Mouse (Mus musculus) hematopoietic stem cell, adult 5-6 weeks (primary cell): ENCODE results near the gene Srgap2. TPM values are rescaled to one million over a fixed set of nuclear protein-coding genes. Genes with fewer than 3 reads are reported as not detected.

Experiments
- ATAC-seq, 2 experiments: fragments of 125-278 bp in 1 of 2; replicated peaks in 1 of 2; 2 replicates each; pipeline ENCODE4 v1.8.0; 2016 to 2017; ENCODE audit warnings: inconsistent platforms in 2 of 2, mild to moderate bottlenecking in 2 of 2, moderate number of reproducible peaks in 2 of 2, low read depth in 1 of 2, moderate TSS enrichment in 1 of 2; ENCODE audit not compliant: low FRiP score in 2 of 2, poor library complexity in 2 of 2, severe bottlenecking in 2 of 2, insufficient read depth in 1 of 2, low TSS enrichment in 1 of 2
- total RNA-seq: library from RNA; stranded (forward); fragments of 172-1452, 232-1000 nt; gene quantifications from 2 replicates; pipeline ENCODE4 v1.2.3, GENCODE M21; 2017

Srgap2 gene
- total RNA-seq, 1 experiment from 2014 or later = 15.6 TPM

DNA sequence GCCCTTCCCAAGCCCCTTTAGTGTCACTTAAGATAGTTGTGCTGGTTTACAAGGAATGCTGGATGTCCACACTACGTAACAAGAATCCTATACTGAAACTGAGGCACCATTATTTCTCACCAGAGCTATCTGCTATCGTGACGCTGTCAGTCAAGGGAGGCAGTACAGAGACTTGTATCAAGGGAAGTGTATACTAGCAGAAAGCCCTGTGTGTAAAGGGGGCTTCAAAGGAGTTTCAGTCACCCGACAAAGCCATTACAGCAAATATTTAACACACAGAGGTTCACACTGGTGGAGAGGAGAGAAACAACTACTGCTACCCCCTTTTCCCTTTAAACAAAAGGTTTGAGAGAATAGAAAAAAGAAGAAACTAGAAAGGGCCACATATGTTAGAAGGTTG lies 35.6 kb downstream of the Srgap2 start:
- ATAC-seq = no peak

DNA sequence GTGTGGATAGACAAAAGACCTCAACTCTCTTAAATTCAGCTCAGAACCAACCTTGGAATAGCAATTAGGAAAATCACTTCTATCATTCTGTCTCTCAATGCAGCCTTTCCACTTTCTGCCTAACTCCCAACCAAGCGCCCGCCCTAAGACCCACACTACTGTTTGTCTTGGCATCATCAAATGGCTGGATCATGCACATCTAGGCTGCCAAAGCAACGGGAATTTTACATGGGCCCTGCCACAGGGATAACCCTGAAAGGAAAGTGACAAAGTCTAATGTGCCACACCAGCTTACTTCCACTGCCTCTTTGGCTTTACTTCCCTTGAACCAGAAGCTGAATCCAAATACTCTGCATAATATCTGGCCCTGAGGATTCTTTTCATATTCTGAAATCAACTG lies 37.8 kb downstream of the Srgap2 start:
- ATAC-seq = no peak

DNA sequence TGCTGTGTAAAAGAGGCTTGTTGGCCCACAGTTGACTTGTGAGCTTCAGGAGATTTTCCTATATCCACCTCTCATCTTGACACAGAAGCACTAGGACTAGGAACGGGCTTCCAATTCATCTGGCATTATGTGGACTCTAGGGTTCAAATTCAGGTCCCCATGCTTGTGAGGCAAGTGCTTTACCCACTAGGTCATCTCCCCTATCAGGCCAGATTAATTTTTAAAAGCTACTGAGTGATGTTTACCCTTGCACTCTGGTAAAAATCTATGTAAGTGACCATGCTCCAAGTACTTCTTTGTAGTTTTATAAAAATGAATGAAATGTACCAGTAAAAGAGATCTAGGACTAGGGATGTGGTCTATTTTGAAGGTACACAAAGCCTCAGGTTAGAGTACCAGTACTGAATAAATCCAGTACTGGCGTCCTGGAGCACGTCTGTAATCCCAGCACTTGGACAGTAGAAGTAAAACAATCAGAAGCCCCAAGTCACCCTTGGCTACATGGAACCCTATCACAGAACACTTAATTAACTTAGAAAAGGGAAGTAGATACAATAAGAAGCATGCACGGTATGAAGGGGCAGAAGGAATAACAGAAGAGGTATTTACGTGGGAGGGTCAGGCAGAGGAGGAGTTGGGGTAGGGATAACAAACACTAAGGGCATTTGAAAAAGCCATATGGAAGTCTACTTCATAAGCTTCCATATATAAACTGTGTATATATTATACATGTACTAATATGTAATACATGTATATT lies 40.9 kb downstream of the Srgap2 start:
- no peak for ATAC-seq

DNA sequence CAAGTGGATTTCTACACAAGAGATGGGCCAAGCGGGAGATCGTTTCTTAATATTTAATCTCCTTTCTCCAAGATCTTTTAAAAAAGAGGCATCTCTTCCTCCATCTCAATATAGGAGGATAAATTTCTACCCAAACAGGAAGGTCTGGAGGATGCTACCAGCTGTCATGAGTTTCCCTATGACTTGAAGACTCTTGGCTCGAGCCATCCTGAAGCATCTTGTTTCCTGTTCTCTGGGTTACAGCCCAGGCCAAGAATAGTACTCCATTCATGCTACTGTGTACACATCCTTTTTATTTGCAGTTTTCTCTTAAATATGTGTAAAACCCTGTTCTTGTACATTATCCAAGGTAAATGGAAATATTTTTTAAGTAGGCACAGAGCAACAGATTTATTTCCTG lies 44.9 kb downstream of the Srgap2 start:
- no peak for ATAC-seq

DNA sequence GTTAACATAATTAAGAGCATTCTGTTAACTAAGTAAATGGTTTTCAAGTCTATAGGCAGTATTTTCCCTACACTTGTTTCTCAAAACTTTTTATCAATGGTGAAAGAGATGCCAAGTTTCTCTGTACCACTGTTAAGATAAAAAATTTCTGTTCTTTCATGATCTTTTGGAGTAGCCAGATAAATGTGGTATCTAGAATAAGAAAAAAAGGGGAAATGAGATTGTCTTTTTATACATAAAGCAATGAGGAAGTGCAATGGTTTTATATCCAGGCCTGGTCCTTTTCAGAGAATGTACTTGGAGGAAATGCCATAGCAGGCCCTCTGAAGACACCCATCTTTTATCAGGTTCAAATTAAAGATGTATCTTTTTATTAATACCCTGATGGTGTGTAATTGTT lies 45.8 kb downstream of the Srgap2 start:
- ATAC-seq = peak; percentile 53 to 56; a peak in 3 of 4 replicates

DNA sequence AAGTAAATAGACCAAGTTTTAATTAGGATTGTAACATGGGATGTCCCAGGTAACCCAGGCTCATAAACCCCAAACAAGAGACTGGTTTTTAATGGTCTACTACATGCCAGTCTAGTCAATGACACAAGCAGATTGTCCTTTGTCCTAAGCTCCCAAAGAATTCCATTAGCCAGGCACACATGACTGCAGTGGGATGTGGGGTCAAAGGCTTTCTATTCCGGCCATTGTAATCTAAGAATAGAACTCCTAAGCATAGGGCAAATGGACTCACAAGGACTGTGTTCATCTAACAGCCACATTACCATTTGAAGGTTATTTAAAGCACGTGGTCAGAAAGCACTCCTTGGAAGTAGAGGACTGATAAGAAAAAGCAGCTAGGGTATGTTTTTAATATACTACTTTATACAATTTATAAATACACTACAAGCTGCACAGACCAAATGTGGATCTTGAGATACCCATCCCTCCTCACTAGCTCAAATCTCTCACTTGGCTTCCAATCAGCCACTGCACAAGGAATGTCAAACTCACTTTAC lies 48.3 kb downstream of the Srgap2 start:
- no peak for ATAC-seq

DNA sequence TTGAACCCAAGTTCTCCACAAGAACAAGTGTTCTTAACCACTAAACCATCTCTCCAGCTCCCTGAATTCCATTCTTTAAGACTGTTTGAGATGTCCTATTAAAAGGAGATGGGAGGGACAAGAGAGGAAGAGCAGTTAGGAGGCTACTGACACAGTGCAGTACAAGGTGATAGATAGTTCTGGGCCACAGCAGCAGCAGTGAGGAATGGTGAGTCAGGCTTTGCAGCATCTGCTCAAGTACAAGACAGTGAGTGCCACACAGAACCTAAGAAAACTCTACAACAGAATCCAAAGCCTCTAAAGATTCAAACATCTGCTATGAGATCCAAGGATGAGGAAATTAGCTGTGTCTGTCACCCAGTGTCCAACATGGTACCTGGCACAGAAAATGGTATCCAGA lies 51.8 kb downstream of the Srgap2 start:
- no peak for ATAC-seq

DNA sequence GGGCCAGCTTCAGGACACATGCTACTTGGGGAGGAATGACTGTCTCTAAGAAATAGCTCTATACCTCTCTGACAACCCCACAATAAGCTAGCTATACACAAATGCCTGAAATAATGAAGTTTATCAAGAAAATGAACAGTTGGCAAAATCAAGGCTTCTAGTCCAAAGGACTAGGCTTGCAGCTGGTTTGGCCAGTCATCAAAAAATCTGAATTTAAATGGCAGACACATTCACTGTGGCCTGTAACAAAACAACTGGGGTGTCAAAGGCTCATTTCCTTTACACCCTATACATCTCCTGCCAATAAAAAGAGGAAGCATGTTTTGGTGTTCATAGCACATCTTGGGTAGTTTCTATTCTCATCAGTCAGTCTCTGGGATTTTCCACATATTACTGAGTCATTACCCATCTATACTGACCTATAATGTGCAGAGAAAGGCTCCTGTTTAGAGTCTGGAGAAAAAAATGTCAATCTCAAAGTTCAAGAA lies 53.5 kb downstream of the Srgap2 start:
- ATAC-seq = peak; percentile 58 to 62; a peak in 3 of 4 replicates

DNA sequence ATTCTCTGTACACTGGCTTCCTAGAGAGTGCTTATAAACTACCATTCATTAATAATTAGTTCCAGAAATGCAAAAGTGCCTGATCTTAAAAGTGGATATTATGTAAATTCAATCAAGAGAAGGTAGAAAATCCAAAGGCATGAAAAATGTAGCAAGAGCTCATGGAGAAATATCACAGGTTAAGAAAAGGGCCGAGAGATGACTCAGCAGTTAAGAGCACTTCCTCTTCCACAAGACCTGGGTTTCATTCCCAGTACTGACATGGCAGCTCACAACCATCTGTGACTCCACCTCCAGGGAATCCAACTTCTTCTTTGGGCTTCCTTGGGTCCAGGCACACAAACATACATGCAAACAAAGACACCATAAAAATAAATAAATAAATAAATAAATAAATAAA lies 56.6 kb downstream of the Srgap2 start:
- peak; percentile 27 to 65; a peak in 1 of 4 replicates for ATAC-seq

DNA sequence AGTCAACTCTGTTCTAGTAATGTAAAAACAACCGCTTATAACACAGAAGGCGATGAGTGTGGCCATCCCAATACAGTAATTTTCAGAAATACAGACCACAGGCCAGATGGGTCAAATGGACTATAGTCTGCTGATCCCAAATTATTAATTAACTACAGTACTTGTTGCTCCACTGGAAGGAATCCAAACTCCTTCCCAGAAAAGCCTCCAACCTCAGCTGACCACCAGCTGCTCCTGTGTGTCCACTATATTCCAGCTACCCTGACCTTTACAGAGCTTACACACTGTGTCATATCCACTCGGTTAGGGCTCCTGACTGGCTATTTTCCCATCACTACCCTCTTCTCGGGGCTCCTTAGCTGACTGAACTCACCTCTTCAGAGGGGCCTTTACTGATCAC lies 61.3 kb downstream of the Srgap2 start:
- no peak for ATAC-seq

DNA sequence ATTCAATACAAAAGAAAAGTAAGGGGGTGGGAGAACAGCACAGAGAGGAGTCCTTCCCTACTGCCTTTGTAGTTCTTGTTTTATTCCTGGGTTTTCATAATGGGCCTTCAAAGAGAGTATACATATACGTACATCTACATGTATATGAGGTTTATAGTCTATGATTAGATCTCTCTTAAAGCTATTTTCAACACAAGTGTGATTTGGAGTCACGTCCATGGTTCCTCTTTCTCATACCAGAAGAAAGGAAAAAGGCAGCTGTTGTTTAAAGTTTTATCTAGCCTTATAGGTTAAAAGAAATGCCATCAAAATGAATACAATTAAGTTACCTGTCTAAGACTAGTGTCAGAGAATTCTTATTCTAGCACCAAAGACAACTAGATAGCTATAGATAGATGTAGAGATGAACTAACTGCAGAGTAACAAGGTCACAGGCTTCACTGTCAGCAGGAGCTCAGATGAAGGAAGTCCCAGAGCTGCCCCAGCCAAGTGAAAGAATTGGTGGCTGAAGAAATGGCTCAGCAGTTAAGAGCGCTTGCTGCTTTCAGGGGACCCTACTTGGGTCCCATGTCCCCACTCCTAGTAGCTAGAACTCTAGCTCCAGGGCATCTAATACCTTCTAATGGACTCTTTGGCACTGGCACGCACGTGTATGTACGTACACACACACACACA lies 63.1 kb downstream of the Srgap2 start:
- peak in 1 of 2 experiments; percentile 62; a peak in 3 of 4 replicates for ATAC-seq

DNA sequence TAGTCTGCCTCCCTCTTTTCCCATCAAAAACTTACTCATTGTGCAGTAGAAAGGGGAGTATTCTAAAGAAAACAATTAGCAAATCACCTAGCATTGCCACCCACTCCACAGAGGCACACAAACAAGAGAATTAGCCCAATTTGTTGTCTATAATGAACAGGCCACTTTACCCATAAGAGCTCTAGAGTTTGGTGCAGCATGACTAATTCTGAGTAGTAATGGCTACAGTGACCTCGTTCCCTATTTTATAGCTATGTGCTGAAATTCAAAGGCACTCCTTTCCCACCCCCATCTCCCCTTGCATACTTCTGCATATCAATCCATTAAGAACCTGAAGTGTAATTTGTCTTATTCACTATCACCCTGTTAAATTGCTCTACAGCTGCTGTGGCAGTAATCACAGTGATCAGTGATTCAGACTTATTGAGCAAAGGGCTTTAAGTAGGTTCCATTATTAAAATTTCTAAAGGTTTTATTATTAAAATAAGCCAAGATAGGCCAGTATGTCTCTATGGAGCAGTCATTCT lies 64.5 kb downstream of the Srgap2 start:
- ATAC-seq = no peak

DNA sequence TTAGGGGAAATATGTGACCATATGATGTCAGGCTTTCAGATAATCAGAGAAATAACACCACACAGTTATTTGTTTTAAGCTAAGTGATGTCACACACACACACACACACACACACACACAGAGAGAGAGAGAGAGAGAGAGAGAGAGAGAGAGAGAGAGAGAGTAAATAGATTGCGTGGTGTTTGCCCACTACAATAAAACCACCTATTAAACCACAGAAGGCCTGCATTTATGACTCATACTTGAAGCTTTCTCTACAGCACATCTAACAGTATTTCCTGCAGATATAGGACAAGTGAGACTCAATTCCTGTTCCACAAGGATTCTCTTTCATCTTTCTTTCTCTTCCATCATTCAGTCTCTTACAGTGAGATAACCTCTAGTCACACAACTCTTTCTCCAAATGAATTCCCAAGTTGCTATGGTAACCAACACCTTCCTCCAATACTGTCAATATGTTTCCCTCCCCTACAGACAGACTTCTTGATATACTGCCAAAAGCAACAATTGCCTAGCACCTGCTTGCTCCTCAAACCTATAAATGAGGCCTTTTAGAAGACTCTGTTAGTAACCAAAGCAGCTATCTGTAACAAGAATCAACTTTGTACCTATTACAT lies 66.1 kb downstream of the Srgap2 start:
- ATAC-seq = no peak

DNA sequence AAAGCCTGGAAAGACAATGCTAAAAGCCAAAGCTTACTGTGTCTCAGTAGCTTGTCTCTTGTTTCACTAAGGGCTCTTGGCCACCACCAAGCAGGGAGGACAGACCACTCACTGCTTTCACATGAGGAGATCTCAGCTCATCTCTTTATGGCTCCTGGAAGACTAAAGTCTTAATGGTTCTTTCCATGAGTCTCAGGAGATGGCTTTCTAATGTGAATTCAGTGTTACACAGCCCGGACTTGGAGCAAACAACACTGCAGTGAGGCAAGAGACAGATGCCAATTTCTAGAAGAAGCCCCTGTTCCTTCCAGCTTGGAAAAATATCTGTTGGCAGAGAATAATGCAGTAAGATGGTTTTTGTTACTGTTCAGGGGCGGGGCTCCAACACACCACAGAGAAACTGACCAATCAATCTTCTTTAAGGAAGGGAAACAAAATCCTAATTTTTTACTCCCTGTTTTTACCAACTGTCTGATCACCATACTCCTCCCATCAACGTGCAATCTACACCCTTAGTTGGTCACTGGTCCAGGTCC lies 71.7 kb downstream of the Srgap2 start:
- ATAC-seq = no peak

DNA sequence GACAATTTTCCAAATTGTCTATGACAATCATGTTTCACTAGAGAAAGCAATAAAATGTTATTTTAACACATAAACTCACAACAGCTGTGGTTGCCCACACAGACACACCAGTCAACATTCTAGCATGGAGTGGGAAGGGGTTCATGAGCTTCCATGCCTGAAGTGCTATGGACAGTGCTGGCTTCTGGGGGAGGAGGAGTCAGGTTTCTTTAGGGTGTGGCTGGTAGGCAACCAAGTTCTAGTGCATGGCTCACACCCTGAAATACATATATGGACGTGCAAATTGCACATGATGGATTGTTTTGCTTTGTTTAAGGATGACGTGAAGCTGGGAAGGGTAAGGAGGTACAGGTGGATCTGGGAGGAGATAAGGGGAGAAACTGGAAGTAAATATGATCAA lies 72.8 kb downstream of the Srgap2 start:
- no peak for ATAC-seq

DNA sequence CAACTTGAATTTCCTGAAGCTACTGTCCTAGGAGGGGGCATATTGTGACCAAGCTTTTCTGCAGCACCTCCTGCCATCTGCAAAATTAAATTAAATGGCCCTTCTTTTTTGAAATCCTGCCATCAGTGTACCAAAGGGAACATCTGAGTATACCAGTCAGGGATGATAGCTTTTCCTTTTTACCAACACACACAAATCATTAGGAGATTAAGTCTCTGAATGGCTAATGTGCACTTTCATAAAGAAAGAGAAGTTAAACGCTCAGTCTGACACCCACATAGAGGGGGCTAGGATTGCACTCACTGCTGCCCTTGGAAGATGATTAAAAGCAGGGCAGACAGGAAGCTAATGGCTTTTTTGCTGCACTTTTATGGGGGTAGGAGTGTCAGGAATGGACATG lies 73.8 kb downstream of the Srgap2 start:
- no peak for ATAC-seq

DNA sequence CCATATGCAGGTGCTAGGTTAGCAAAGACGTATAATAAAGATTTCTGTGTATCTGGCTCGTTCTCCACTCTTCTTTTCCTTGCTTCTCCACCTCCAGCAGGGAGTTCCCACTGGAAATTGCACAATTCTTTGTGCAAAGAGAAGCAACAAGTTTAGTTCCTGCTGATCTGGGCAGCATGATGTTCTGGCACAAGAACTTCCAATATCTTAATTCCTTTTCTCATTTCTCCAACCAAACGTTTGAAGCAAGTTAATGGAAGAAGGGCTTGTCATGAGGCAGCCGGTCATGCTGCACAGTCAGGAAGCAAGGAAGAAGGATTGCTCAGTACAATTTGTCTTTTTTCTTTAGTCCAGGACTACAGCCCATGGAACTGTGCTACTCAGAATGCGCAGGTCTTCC lies 78.8 kb downstream of the Srgap2 start:
- no peak for ATAC-seq

DNA sequence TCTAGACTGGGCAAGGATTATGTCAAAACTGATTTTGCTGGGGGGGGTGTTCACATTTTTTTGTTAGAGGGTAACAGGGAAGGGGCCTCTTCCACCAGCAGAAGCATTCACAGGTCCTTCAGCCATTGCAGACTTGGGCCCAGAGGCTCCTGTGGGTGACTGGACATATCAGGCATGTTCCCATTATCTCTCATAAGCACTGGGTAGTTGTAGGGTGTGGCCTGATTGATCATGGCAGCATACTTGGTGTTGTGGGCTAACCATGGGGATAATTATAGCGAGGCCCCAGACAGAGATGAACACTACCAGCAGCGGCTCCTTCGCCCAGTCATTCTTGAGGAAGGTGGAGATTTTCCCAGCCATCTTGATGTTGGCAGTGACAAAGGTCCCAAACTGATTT lies 79.8 kb downstream of the Srgap2 start:
- no peak for ATAC-seq
